Mouse (Mus musculus) embryonic facial prominence, embryonic 11.5 days (tissue): Measurements from ENCODE around the gene Acnat1. TPM values are rescaled to one million over a fixed set of nuclear protein-coding genes. Genes with fewer than 3 reads are reported as not detected.
"Not testable (repeated sequence)": the region's sequence is repeated elsewhere in the genome, so short reads cannot be mapped to it uniquely, and the experiment has no call there.

Experiments used
- ATAC-seq: fragments of 200-750 bp; cut with Nextera tagmentation; replicated peaks from 2 replicates; pipeline ENCODE4 v1.8.0; 2017; ENCODE audit warnings: low read depth; ENCODE audit not compliant: insufficient number of reproducible peaks, low FRiP score, low TSS enrichment
- DNase-seq: peaks from one replicate; pipeline ENCODE4 v3.0.0-alpha.2; 2015; ENCODE audit warnings: low spot score
- H3K27ac ChIP-seq: fragments of 300-500 bp; sonication (generic); replicated peaks from 2 replicates; pipeline ENCODE4 v1.5.1; 2014; ENCODE audit warnings: mild to moderate bottlenecking, low read depth, low read length, control low read depth
- H3K27me3 ChIP-seq: fragments of 300-500 bp; sonication (generic); 2 replicates; pipeline ENCODE4 v1.6.1; 2014; ENCODE audit warnings: mild to moderate bottlenecking, low read length, moderate library complexity, mixed read lengths; ENCODE audit not compliant: control insufficient read depth, insufficient read depth
- H3K36me3 ChIP-seq: fragments of 300-500 bp; sonication (generic); replicated peaks from 2 replicates; pipeline ENCODE4 v1.6.1; 2014; ENCODE audit warnings: low read depth, mild to moderate bottlenecking, low read length, moderate library complexity, mixed read lengths; ENCODE audit not compliant: control insufficient read depth, insufficient read depth
- H3K4me1 ChIP-seq: fragments of 300-500 bp; sonication (generic); 2 replicates; pipeline ENCODE4 v1.6.1; 2014; ENCODE audit warnings: low read length, mixed read lengths; ENCODE audit not compliant: control insufficient read depth, insufficient read depth
- H3K4me2 ChIP-seq: fragments of 300-500 bp; sonication (generic); 2 replicates; pipeline ENCODE4 v1.6.1; 2014; ENCODE audit warnings: low read depth, mild to moderate bottlenecking, control low read depth, low read length, moderate library complexity
- H3K4me3 ChIP-seq: fragments of 300-500 bp; sonication (generic); 2 replicates; pipeline ENCODE4 v1.5.1; 2014; ENCODE audit warnings: low read depth, low read length, control low read depth
- H3K9ac ChIP-seq: fragments of 300-500 bp; sonication (generic); replicated peaks from 2 replicates; pipeline ENCODE4 v1.6.1; 2014; ENCODE audit warnings: mild to moderate bottlenecking, control low read depth, low read length
- H3K9me3 ChIP-seq: fragments of 300-500 bp; sonication (generic); replicated peaks from 2 replicates; pipeline ENCODE4 v1.6.1; 2016; ENCODE audit warnings: mild to moderate bottlenecking, low read length, inconsistent platforms, mixed read lengths; ENCODE audit not compliant: control insufficient read depth
- WGBS: fragments of 180-500 bp; shearing (Covaris S2); extraction: QIAGEN DNeasy Blood & Tissue Kit; methylation state at CpG from one replicate; pipeline ENCODE4 v1.1.7; 2014; 5-methylcytosine and 5-hydroxymethylcytosine counted together
- polyA plus RNA-seq: library from polyadenylated mRNA; unstranded; fragments of >200 nt; fragmentation: Nextera tagmentation; extraction: Ambion mirVana; gene quantifications from 2 replicates; pipeline ENCODE4 v1.2.1, GENCODE M21; 2014

Acnat1 gene
- polyA plus RNA-seq, 1 experiment from 2014 or later = not detected

- 92% methylated on average over 1 of the region's 1 CpGs for WGBS
Observed at GRCm38 (mm10) chr4:49510236-49510835, 36.6 kb upstream of the Acnat1 start.

DNA sequence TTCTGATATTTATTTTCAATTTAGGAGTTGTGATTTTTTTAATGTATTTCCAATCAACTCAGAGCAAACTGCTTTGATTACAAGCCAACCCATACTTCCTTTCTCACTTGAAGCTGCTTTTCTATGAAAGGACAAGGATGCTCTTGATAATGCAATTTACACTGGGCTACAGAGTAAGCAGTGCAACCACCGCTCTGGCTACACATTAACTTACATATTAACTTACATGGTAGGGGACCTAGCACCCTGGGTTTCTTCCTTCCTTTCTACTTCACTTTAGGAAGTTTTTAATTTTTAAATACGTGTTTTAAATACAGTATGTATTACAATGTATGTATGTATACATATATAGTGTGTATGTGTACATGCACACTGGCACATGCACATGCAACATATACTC lies 35.5 kb upstream of the Acnat1 start:
- Histone ChIP-seq H3K36me3 (no peaks in the 10 kb centered on the region; the same call in 1 of the 2 replicates), H3K27ac (no peak overlapping the region), H3K4me1 (no peaks in the 10 kb centered on the region), H3K9ac (no peak overlapping the region), H3K4me3 (no peak overlapping the region), H3K9me3 (no peaks in the 10 kb centered on the region), H3K4me2 (no peak overlapping the region), H3K27me3 (no peaks in the 10 kb centered on the region)
- ATAC-seq (no peak), DNase-seq (no peak)
- WGBS = 85% methylated on average over 2 of the region's 2 CpGs

More at GRCm38 (mm10) chr4:49510236-49510835, 36.6 kb upstream of the Acnat1 start:
- H3K9ac ChIP-seq, H3K36me3 ChIP-seq, ATAC-seq, H3K4me1 ChIP-seq, DNase-seq, H3K27ac ChIP-seq, H3K9me3 ChIP-seq, H3K27me3 ChIP-seq, H3K4me2 ChIP-seq, H3K4me3 ChIP-seq: not testable (repeated sequence)

DNA sequence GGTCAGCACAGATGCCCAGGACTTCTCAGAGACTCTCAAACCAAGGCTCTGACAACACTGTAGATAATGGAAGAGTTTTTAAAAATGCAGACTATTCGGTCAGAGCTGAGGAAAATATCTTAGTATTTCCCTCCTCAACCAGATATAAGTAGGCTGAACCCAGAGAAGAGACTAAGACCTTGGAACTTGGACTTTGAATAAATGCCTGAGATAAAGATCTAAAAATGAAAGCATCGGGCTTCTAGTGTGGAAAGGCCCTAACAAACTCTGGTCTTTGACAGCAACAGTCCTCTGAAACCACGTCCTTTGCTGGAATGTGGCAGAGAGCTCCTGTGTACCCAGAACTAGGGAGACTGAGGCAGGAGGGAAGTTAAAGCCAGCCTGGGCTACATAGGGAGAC lies 32.7 kb upstream of the Acnat1 start, which contains the start of gene Baat:
Baat (minus strand) TSS at position 172 of the 400 bp plus-strand sequence.
- WGBS = 82% methylated on average over 3 of the region's 3 CpGs
- no peak for DNase-seq
- no peak within 1 kb of the TSS for H3K4me2 ChIP-seq
- ATAC-seq = no peak
- H3K9ac ChIP-seq = no peak within 1 kb of the TSS
- H3K36me3 ChIP-seq = no peaks in the 10 kb centered on the region
- H3K4me1 ChIP-seq = no peaks in the 10 kb centered on the region
- no peak within 1 kb of the TSS for H3K4me3 ChIP-seq
- no peaks in the 10 kb centered on the region for H3K9me3 ChIP-seq
- no peak within 1 kb of the TSS for H3K27ac ChIP-seq
- no peaks in the 10 kb centered on the region for H3K27me3 ChIP-seq

- H3K27me3 ChIP-seq = no peaks in the 10 kb centered on the region
- no peak for DNase-seq
- H3K4me3 ChIP-seq = no peak overlapping the region
- no peaks in the 10 kb centered on the region for H3K9me3 ChIP-seq
- H3K27ac ChIP-seq = no peak overlapping the region
- H3K4me1 ChIP-seq = no peaks in the 10 kb centered on the region
- no peak overlapping the region for H3K9ac ChIP-seq
- H3K4me2 ChIP-seq = no peak overlapping the region
- ATAC-seq = no peak
- 87% methylated on average over 1 of the region's 1 CpGs for WGBS
- H3K36me3 ChIP-seq = no peaks in the 10 kb centered on the region
Observed at GRCm38 (mm10) chr4:49503563-49503962, 29.9 kb upstream of the Acnat1 start.

DNA sequence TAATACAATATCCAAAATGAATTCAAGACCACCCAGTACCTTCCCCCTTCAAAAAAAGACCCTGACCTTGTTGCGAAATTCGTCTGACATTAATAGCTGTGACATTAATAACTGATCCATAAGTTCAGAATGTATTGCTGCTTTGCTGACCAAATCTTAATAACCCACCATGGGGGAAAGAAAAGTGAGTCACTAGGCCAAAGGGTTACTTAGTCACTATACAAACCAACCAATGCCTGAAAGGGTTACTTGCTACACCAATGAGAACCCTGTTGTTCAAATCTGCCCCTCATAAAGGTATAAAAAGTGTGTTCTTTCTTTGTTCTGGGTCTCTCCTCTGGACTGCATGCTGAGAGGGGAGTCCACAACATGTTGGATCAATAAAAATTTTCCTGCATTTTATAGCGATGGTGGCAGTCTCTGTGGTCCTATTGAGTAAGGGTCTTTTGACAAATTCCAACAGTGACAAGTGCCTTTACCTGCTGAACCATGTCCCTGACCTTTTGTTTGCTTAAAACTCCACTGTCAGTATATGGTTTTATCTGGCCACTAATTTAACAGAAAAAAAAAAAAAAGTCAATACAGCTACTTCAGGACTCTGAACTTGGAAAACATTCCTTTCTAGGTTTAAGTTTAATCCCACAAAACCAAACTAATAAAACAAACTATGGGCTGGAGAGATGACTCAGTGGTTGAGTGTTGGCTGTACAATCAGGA lies 12.4 kb upstream of the Acnat1 start:
- ATAC-seq = not testable (repeated sequence)

GRCm38 (mm10) chr4:49485442-49485841 lies 11.7 kb upstream of the Acnat1 start:
- H3K27me3 ChIP-seq = no peaks in the 10 kb centered on the region
- H3K27ac ChIP-seq = no peak overlapping the region
- no peaks in the 10 kb centered on the region for H3K9me3 ChIP-seq
- no peak overlapping the region for H3K4me3 ChIP-seq
- H3K9ac ChIP-seq = no peak overlapping the region
- H3K4me2 ChIP-seq = no peak overlapping the region
- H3K4me1 ChIP-seq = no peaks in the 10 kb centered on the region
- DNase-seq (no peak), ATAC-seq (no peak)
- no peaks in the 10 kb centered on the region for H3K36me3 ChIP-seq

More for the DNA sequence above, 12.4 kb upstream of the Acnat1 start:
- H3K36me3 ChIP-seq, H3K9me3 ChIP-seq, H3K4me1 ChIP-seq, H3K4me2 ChIP-seq, DNase-seq, H3K4me3 ChIP-seq, H3K27me3 ChIP-seq, H3K27ac ChIP-seq, H3K9ac ChIP-seq: not testable (repeated sequence)
- 77% methylated on average over 3 of the region's 3 CpGs for WGBS

DNA sequence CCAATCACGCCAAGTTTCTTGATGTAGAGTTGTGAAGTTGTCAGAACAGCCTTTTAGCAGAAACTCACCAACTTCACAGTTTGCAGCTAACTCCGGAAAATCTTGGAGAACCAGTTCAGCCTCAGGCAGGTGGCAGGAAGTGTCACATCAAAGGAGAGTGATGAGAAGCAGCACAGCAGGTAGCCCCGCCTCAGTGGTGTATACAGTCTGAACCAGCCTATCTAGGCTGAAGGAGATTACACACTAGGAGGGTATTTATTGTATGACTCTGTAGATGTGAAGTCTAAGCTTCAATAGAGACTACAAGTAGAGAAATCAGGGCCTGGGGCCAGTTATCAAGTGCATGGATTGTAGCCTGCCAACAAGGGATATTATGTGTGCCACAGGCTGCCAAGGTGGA lies 7.2 kb upstream of the Acnat1 start:
- H3K27me3 ChIP-seq = no peaks in the 10 kb centered on the region

GRCm38 (mm10) chr4:49480104-49480760 lies 6.5 kb upstream of the Acnat1 start:
- 24% methylated on average over 21 of the region's 21 CpGs for WGBS

More for the DNA sequence above, 7.2 kb upstream of the Acnat1 start:
- DNase-seq = peak; percentile 36
- Histone ChIP-seq H3K9ac (no peak overlapping the region), H3K36me3 (no peaks in the 10 kb centered on the region), H3K4me3 (no peak overlapping the region), H3K9me3 (no peaks in the 10 kb centered on the region), H3K4me2 (no peak overlapping the region), H3K4me1 (no peaks in the 10 kb centered on the region), H3K27ac (no peak overlapping the region)
- WGBS = 44% methylated on average over 3 of the region's 3 CpGs
- no peak for ATAC-seq

More at GRCm38 (mm10) chr4:49480104-49480760, 6.5 kb upstream of the Acnat1 start:
- Histone ChIP-seq H3K4me1 (no peaks in the 10 kb centered on the region), H3K4me2 (peak overlapping the region; percentile 25; the same call in 1 of the 2 replicates), H3K27me3 (no peaks in the 10 kb centered on the region), H3K9ac (no peak overlapping the region), H3K4me3 (no peak overlapping the region), H3K9me3 (no peaks in the 10 kb centered on the region), H3K27ac (no peak overlapping the region), H3K36me3 (no peaks in the 10 kb centered on the region)
- ATAC-seq = no peak
- DNase-seq = peak; percentile 4
